Mouse (Mus musculus) adrenal gland, adult (tissue): Measurements from ENCODE around the gene Bet1l.

ENCODE experiments used
- DNase-seq, 2 experiments: peaks; one replicate each; pipeline ENCODE4 v3.0.0; 2022 to 2023; ENCODE audit warnings: low spot score in 1 of 2; ENCODE audit not compliant: inconsistent age in 2 of 2

Gene Bet1l

DNA sequence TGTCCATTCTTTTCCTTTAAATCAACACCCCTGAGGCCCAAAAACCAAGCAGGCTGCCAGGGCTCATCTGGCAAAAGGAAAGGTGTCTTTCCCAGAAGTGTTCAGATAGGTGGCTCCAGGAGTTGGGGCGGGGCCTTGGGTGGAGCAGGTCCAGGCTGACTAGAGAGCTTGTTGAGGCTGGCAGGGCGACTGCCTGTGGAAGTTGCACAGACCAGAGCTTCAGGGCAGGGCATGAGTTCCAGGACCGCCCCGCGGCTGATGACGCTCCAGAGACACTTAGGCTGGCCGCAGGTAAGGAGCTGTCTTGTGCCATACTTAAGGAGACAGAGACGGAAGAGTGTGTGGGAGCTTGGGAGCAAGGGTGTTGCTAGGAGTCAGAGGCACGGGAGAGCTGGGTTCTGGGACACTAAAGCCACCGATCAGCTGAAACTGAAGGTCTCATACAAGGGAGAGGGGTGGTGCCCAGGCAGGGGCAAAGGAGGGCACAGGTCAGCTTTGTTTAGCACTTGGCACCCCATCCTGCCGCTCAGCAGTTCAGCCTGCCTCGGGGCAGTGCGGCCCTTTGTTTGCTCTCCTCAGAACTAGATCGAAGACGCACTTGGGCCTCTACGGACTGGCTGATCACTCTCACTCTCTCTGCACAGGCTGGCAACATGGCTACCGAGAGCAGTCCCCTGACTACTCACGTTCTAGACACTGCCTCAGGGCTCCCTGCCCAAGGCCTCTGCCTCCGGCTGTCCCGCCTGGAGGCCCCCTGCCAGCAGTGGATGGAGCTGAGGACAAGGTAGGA, 22.2 kb downstream of the Bet1l start, which contains the start of gene Urah:
Urah (plus strand) TSS at position 51 of the 790 bp plus-strand sequence.
- DNase-seq, result peak; percentile 43 to 69

DNA sequence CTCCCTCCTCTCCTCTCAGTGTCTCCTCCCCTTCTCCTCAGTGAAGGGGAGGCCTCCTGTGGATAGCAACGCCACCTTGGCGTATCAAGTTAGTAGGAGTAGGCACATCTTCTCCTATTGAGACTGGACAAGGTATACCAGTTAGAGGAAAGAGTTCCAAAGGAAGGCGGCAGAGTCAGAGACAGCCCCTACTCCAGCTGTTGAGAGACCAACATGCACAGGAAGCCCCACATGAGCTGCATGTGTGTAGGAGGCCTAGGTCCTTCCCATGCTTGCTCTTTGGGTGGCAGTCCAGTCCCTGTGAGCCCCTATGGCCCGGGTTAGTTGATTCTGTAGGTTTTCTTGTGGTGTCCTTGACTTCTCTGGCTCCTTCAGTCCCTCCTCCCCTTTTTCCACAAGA, 24.0 kb downstream of the Bet1l start:
- DNase-seq, result no peak

GRCm38 (mm10) chr7:140831447-140831846, 25.9 kb downstream of the Bet1l start:
- DNase-seq, result peak; percentile 73 to 80

DNA sequence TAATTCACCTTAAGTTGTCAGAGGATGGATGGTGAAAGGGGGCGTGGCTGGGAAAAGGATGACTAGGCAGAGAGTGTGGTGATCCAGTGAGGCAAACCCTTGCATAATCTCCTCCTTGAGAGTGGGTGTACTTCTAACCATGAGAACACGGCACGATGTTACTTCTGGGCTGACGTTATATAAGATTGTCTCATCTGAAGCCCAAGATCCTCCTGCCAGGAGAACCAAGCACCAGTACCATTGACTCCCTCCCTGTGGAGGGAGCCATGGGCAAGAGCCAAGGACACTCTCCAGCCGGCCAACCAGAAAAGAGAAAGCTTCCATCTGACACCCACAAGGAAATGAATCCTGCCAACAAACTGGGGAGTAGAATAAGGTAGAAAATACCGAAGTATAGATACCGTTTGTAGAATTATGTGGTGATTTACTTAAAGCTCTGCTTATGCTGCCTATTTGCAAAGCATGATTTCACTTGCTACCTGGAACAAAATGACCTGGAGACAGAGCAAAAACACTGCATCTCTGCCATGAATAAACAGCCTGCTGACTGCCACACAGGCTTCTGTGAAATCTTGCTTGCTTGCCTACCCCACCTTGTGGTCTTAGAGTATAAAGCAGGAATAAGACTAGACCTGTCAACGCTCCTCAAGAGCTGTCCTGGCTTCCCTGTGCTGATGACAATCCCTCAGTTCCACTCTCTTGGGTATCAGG, 29.1 kb downstream of the Bet1l start:
- DNase-seq, result peak; percentile 72 to 82

DNA sequence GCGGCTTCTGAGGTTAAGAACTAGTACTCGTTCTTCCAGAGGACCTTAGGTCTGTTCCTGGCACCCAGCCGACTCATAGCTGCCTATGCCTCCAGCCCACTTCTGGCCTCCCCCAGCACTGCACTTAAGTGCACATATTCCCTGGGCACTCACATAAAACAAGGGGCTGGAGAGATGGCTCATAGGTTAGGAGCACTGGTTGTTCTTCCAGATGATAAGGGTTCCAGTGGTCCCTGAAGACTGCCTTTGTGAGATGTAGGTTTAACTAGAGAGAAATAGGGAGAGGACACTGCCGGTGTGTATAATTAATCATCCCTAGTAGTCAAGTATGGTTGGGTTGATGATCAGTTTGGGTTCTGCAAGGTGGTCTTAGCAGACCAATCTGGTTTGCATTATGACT, 34.6 kb downstream of the Bet1l start:
- no peak for DNase-seq

DNA sequence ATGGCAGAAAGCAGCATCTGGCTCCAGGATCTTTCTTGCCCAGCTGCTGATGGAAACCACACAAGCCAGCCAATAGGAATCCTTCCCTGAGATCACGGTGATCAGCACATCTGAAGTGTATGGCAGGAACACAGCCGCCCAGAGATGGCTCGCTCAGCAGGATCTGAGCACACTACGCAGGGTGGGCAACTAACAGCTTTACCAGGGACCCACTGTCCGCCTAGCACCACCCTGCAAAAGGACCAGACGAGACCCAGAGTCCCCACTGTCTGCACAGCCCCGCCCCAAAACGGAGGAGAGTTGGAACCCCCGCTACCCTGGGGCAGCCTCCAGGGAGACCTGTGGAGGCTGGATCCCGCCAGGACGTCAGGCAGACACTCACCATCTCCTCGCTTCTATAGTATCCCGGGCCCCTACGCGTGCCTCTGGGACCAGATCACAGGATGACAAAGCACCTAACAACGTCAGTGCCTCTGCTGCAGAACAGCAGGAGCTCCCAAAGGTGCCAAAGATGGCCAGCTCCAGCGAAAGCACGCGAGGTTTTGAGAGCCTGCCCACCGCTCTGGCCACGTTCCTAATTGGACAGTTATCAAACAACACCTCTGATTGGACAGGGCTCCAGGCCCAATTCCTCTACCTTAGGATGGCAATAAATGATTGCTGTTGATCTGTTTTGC, 35.6 kb downstream of the Bet1l start, which contains the start of gene Zfp941:
Zfp941 (minus strand) TSS at position 526 of the 677 bp plus-strand sequence.
- DNase-seq, result peak; percentile 72 to 84

DNA sequence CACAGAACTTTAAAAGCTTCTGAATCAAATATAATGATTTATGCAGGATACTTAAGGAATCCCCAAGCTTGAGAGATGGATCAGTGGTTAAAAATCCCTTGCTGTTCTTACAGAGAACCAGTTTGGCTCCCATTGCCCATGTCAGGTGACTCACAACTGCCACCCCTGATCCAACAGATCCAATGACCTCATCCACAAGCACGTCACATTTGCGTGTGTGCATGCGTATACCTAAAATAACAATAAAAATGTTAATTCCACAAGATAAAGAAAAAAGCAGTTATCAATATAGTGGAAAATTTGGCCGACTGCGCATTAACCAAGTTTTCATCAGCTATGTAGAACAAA, 36.1 kb downstream of the Bet1l start:
- DNase-seq, result peak in 1 of 2 experiments; percentile 39

DNA sequence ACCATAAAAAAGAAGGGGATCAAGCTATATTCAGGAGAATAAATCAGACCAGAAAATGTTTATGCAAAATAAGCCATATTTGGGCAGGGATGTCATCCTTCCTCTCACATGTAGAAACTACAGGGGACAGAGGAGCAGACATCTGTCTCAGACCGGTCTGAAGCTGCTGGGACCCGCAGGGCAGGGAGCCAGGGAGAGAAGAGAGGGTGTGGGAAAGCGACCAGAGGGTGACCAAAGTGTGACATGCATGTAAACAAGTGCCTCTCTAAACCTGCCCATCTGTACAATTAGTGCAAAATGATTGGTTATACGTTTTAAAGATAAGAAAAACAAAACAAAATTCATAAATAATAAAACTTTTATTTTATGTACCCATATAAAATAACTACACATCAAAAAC, 37.2 kb downstream of the Bet1l start:
- DNase-seq, result no peak

GRCm38 (mm10) chr7:140812850-140813249, 44.5 kb downstream of the Bet1l start:
- DNase-seq, result no peak

- DNase-seq, result no peak
Observed at GRCm38 (mm10) chr7:140811714-140812113, 45.7 kb downstream of the Bet1l start.

- no peak for DNase-seq
Observed at GRCm38 (mm10) chr7:140810496-140810895, 46.9 kb downstream of the Bet1l start.

GRCm38 (mm10) chr7:140805704-140806103, 51.7 kb downstream of the Bet1l start:
- peak; percentile 68 to 91 for DNase-seq
